Comparison of ENCODE assay signal across 17 mouse cellular contexts in the genomic region with DNA sequence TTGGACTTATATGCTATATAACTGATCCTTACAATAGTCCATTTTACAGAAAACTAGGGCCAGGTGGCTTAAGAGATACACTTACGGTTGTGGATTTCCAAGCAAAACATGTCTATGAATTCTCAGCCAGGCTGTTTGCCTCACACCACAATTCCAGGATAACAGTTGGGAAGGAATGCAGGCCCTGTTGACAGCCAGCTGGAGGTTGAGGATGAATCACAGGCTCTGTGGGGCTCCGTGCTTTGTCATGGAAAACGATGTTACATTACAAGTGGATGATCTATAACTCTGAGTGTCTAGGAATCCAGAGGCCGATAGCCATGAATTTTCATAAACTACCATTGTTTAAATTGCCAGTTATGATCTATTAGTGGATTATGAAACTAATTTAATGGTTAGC.
DNase-seq lines count a peak whose midpoint lies in the region; ATAC-seq and TF ChIP-seq lines count a peak whose summit lies in the region.
"Had no signal": no experiment of that assay in that cellular context is flagged by ENCODE, and none has a peak within 500 bp of the region (broad histone marks: within the 10 kb centered on the region; RNA-seq: fewer than 3 reads in every experiment).

No protein-coding gene starts in this region.

- no peaks in the 10 kb centered on the region for H3K36me3 ChIP-seq in heart, postnatal 0 days (replicated peaks; ENCODE audit: control insufficient read depth, insufficient read depth, low read length)
- no peaks in the 10 kb centered on the region for H3K36me3 ChIP-seq in neural tube, embryonic 11.5 days (ENCODE audit: control insufficient read depth, insufficient read depth, low read length)
- H3K36me3 ChIP-seq: G1E; hindbrain, embryonic 13.5 days; liver, embryonic 13.5 days had no signal

- no peak for TF ChIP-seq EP300 in heart, postnatal 0 days (IDR thresholded peaks at IDR 0.05; ENCODE audit: low read depth)

- H3K27ac ChIP-seq in heart, postnatal 0 days (ENCODE audit: low read depth) = no peak overlapping the region
- H3K27ac ChIP-seq in neural tube, embryonic 11.5 days (ENCODE audit: low read depth, low read length) = no peak overlapping the region
- H3K27ac ChIP-seq: forebrain, embryonic 13.5 days; hindbrain, embryonic 13.5 days; liver, embryonic 13.5 days; macrophage had no signal

- TF ChIP-seq CTCF in heart, postnatal 0 days (IDR thresholded peaks at IDR 0.05; ENCODE audit: low read depth) = no peak
- no peak for TF ChIP-seq CTCF in brain, embryonic 14.5 days (IDR thresholded peaks at IDR 0.05; ENCODE audit: borderline replicate concordance, extremely low read depth, insufficient read depth, insufficient read length)

- peak; percentile 36 for DNase-seq in heart, postnatal 0 days (ENCODE audit: low spot score)
- no peak for DNase-seq in heart, adult 8-10 months (ENCODE audit: low spot score)
- DNase-seq in neural tube, embryonic 11.5 days (ENCODE audit: low spot score) = peak; percentile 44
- DNase-seq in neural tube, embryonic 10.5 days (ENCODE audit: extremely low spot score, low spot score) = no peak
- peak; percentile 36 for DNase-seq in brain, embryonic 14.5 days (ENCODE audit: low read depth)
- DNase-seq in thymus, adult 18-20 months = no peak
- no peak for DNase-seq in kidney, adult 11 months
- DNase-seq: adrenal gland, adult 8-10 months; cerebellum, adult 18-20 months; gastrocnemius, postnatal 14 days; kidney, postnatal 10 days; liver, embryonic 13.5 days; right cerebral cortex, postnatal 4 days had no signal

- H3K27me3 ChIP-seq in heart, postnatal 0 days (ENCODE audit: control insufficient read depth, insufficient read depth, low read length) = no peaks in the 10 kb centered on the region
- H3K27me3 ChIP-seq in neural tube, embryonic 11.5 days (ENCODE audit: control insufficient read depth, insufficient read depth, low read length) = no peaks in the 10 kb centered on the region
- H3K27me3 ChIP-seq: forebrain, embryonic 13.5 days; hindbrain, embryonic 13.5 days; liver, embryonic 13.5 days had no signal

- ATAC-seq in heart, postnatal 0 days (ENCODE audit: insufficient read depth, low read depth) = no peak; the same call in 1 of the 2 replicates
- ATAC-seq in neural tube, embryonic 11.5 days (ENCODE audit: insufficient read depth, low FRiP score, low TSS enrichment) = no peak
- ATAC-seq: forebrain, embryonic 13.5 days had no signal

- no peak overlapping the region for H3K9ac ChIP-seq in heart, postnatal 0 days (replicated peaks; ENCODE audit: low read depth, low read length)
- H3K9ac ChIP-seq in neural tube, embryonic 11.5 days (ENCODE audit: low read length) = no peak overlapping the region
- H3K9ac ChIP-seq: forebrain, embryonic 13.5 days; hindbrain, embryonic 13.5 days; liver, embryonic 13.5 days had no signal

- H3K4me3 ChIP-seq in heart, postnatal 0 days (ENCODE audit: low read depth, low read length) = no peak overlapping the region
- H3K4me3 ChIP-seq in neural tube, embryonic 11.5 days (ENCODE audit: low read depth, low read length) = no peak overlapping the region
- H3K4me3 ChIP-seq: forebrain, embryonic 13.5 days; hindbrain, embryonic 13.5 days; liver, embryonic 13.5 days had no signal

- no peak for TF ChIP-seq POLR2A in brain, embryonic 14.5 days (IDR thresholded peaks at IDR 0.05; ENCODE audit: borderline replicate concordance, extremely low read depth, insufficient read depth, insufficient read length, poor library complexity, severe bottlenecking)

- WGBS in heart, postnatal 0 days = 16% methylated on average over 4 of the region's 4 CpGs
- WGBS in neural tube, embryonic 11.5 days = 44% methylated on average over 4 of the region's 4 CpGs

- no peaks in the 10 kb centered on the region for H3K4me1 ChIP-seq in heart, postnatal 0 days (ENCODE audit: control insufficient read depth, insufficient read depth)
- no peaks in the 10 kb centered on the region for H3K4me1 ChIP-seq in neural tube, embryonic 11.5 days (ENCODE audit: control insufficient read depth, insufficient read depth, low read length)
- H3K4me1 ChIP-seq: forebrain, embryonic 13.5 days; hindbrain, embryonic 13.5 days; liver, embryonic 13.5 days had no signal

- H3K4me2 ChIP-seq in heart, postnatal 0 days (ENCODE audit: low read depth, low read length) = no peak overlapping the region
- no peak overlapping the region for H3K4me2 ChIP-seq in neural tube, embryonic 11.5 days (ENCODE audit: low read depth)
- H3K4me2 ChIP-seq: forebrain, embryonic 13.5 days; hindbrain, embryonic 13.5 days; liver, embryonic 13.5 days had no signal

- H3K9me3 ChIP-seq in heart, postnatal 0 days (replicated peaks; ENCODE audit: control insufficient read depth, low read length) = no peaks in the 10 kb centered on the region
- no peaks in the 10 kb centered on the region for H3K9me3 ChIP-seq in neural tube, embryonic 11.5 days (ENCODE audit: control insufficient read depth, low read length)
- H3K9me3 ChIP-seq: forebrain, embryonic 13.5 days; G1E; hindbrain, embryonic 13.5 days; liver, embryonic 13.5 days had no signal

Comparison
In these comparisons a context has a peak if more than half of its experiments do, and no peak if none do; other contexts are left out.
1. DNase-seq: peak in heart, postnatal 0 days (single experiment), neural tube, embryonic 11.5 days (single experiment) and brain, embryonic 14.5 days (single experiment); none in heart, adult 8-10 months (single experiment), neural tube, embryonic 10.5 days (single experiment), thymus, adult 18-20 months (0 of 2) and kidney, adult 11 months (single experiment).